Mouse (Mus musculus) embryonic facial prominence, embryonic 11.5 days (tissue): ENCODE measurements at regions not wholly inside any gene's neighbourhood (a gene's known extent, or its start where the extent isn't known, plus 50 kb on each side); places are given as distances from the start of the nearest gene placed in this dataset.
A peak's percentile ranks its signal among the peaks of the same experiment; 100 is the strongest.

ENCODE experiments used
- ATAC-seq: fragments of 200-750 bp; cut with Nextera tagmentation; replicated peaks from 2 replicates; pipeline ENCODE4 v1.8.0; 2017; ENCODE audit warnings: low read depth; ENCODE audit not compliant: insufficient number of reproducible peaks, low FRiP score, low TSS enrichment
- DNase-seq: peaks from one replicate; pipeline ENCODE4 v3.0.0-alpha.2; 2015; ENCODE audit warnings: low spot score
- H3K27ac ChIP-seq: fragments of 300-500 bp; sonication (generic); replicated peaks from 2 replicates; pipeline ENCODE4 v1.5.1; 2014; ENCODE audit warnings: mild to moderate bottlenecking, low read depth, low read length, control low read depth
- H3K27me3 ChIP-seq: fragments of 300-500 bp; sonication (generic); 2 replicates; pipeline ENCODE4 v1.6.1; 2014; ENCODE audit warnings: mild to moderate bottlenecking, low read length, moderate library complexity, mixed read lengths; ENCODE audit not compliant: control insufficient read depth, insufficient read depth
- H3K36me3 ChIP-seq: fragments of 300-500 bp; sonication (generic); replicated peaks from 2 replicates; pipeline ENCODE4 v1.6.1; 2014; ENCODE audit warnings: low read depth, mild to moderate bottlenecking, low read length, moderate library complexity, mixed read lengths; ENCODE audit not compliant: control insufficient read depth, insufficient read depth
- H3K4me1 ChIP-seq: fragments of 300-500 bp; sonication (generic); 2 replicates; pipeline ENCODE4 v1.6.1; 2014; ENCODE audit warnings: low read length, mixed read lengths; ENCODE audit not compliant: control insufficient read depth, insufficient read depth
- H3K4me2 ChIP-seq: fragments of 300-500 bp; sonication (generic); 2 replicates; pipeline ENCODE4 v1.6.1; 2014; ENCODE audit warnings: low read depth, mild to moderate bottlenecking, control low read depth, low read length, moderate library complexity
- H3K4me3 ChIP-seq: fragments of 300-500 bp; sonication (generic); 2 replicates; pipeline ENCODE4 v1.5.1; 2014; ENCODE audit warnings: low read depth, low read length, control low read depth
- H3K9ac ChIP-seq: fragments of 300-500 bp; sonication (generic); replicated peaks from 2 replicates; pipeline ENCODE4 v1.6.1; 2014; ENCODE audit warnings: mild to moderate bottlenecking, control low read depth, low read length
- H3K9me3 ChIP-seq: fragments of 300-500 bp; sonication (generic); replicated peaks from 2 replicates; pipeline ENCODE4 v1.6.1; 2016; ENCODE audit warnings: mild to moderate bottlenecking, low read length, inconsistent platforms, mixed read lengths; ENCODE audit not compliant: control insufficient read depth
- WGBS: fragments of 180-500 bp; shearing (Covaris S2); extraction: QIAGEN DNeasy Blood & Tissue Kit; methylation state at CpG from one replicate; pipeline ENCODE4 v1.1.7; 2014; 5-methylcytosine and 5-hydroxymethylcytosine counted together

DNA sequence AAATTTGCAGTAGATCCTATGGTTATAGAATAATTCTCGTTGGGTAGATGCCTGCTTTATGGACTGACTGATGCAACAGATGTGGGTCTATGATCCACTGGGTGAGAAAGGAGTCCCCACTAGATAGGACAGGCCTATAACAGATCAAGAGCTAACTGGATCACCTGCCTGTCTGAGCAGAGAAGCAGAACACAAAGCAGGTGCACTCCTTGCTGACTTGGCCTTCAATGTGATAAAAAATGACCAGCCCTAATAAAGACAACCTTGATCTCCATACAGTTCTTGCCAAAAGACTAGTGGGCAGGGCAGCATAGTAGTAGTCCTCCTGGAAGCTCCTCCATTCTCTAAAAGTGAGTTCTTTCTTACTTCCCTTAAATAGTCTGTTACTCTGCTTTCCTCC is 109.6 kb upstream of the Abcb5 start:
- DNase-seq (no peak), ATAC-seq (no peak)
- no peaks in the 10 kb centered on the region for H3K4me1 ChIP-seq
- no peaks in the 10 kb centered on the region for H3K27me3 ChIP-seq
- no peak overlapping the region for H3K4me2 ChIP-seq
- H3K4me3 ChIP-seq = no peak overlapping the region
- no peaks in the 10 kb centered on the region for H3K9me3 ChIP-seq
- 79% methylated on average over 1 of the region's 1 CpGs for WGBS
- H3K9ac ChIP-seq = no peak overlapping the region
- no peak overlapping the region for H3K27ac ChIP-seq
- no peaks in the 10 kb centered on the region for H3K36me3 ChIP-seq

DNA sequence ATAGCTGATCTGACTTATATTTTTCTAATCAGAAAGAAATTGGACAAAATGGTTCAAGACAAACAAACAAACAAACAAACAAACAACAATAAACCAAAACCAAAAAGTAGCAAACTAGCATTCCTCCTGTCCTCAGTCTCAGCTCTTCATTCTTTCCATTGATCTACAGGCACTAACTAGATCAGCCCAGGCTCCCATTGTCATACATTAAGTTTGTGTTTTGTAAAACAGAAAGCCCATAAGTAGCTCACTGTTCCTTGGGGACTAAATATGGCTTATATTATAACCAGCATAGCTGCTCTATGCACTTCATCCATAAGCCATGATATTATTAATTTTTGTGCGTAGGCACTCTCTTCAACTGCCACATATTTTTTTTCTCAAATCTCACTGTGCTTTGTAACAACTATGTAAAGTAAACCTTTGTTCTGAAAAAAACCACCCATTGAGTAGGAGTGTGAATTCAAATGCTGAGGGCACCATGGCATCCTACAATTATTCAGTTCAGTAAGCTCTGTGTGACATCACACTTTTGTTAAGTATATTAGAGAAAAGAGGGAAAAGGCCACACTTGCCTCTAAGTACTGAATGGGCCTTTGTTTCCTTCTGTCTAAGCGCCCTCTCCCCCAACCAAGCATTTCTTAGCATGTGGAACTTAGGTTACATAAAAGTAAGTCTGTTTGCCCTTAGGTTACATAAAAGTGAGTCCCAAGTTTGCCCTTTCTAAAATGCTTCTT is 108.7 kb upstream of the Abcb5 start:
- H3K4me1 ChIP-seq = no peaks in the 10 kb centered on the region
- 38% methylated on average over 2 of the region's 2 CpGs for WGBS
- H3K9ac ChIP-seq = no peak overlapping the region
- H3K4me3 ChIP-seq = no peak overlapping the region
- no peaks in the 10 kb centered on the region for H3K36me3 ChIP-seq
- no peak overlapping the region for H3K27ac ChIP-seq
- H3K9me3 ChIP-seq = no peaks in the 10 kb centered on the region
- ATAC-seq (peak; percentile 59; the same call in 1 of the 2 replicates), DNase-seq (peak; percentile 22)
- H3K4me2 ChIP-seq = no peak overlapping the region
- no peaks in the 10 kb centered on the region for H3K27me3 ChIP-seq

DNA sequence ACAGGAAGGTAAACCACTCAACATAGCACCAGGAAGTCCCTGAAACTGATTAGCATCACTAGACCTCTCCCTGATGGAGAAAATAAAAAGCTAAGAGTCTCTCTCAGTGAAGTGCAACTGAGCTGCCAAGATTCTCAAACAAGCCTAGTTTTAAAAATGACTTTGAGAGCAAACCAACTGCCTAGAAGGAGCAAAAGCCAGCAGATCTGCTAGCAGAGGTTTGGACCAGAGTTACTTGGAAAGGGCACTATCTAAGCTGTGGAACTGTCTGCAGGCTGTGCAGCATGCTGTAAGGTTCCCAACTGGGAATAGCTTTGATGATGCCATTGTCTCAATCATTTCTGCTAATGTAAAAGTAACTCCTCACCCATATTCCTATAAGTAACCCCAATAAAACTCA is 107.9 kb upstream of the Abcb5 start:
- Histone ChIP-seq H3K4me2 (no peak overlapping the region), H3K4me3 (no peak overlapping the region), H3K36me3 (no peaks in the 10 kb centered on the region), H3K27me3 (no peaks in the 10 kb centered on the region), H3K4me1 (no peaks in the 10 kb centered on the region), H3K9me3 (no peaks in the 10 kb centered on the region), H3K27ac (no peak overlapping the region), H3K9ac (no peak overlapping the region)
- no peak for ATAC-seq
- DNase-seq = no peak

DNA sequence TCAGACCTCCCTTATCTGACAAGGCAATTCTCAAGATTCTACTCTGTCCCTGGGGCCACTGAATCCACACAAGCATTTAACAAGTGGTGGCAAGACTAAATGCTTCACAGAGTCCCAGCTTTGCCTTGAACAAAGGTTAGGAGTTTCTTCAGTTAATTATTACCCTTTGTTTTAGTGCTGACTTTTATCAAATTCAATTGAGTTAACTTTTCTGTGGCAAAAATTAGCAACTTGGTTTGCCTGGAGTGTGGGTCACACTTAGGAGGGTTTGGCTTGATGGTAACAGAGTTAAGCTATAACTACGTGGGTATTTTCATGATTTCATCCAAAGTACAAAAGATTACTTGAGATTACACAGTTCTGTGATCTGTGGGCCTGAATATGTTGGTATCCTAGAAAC is 104.7 kb upstream of the Abcb5 start:
- H3K27ac ChIP-seq = no peak overlapping the region
- no peak overlapping the region for H3K4me2 ChIP-seq
- no peak overlapping the region for H3K9ac ChIP-seq
- H3K9me3 ChIP-seq = no peaks in the 10 kb centered on the region
- no peak for DNase-seq
- WGBS = 89% methylated on average over 1 of the region's 1 CpGs
- H3K27me3 ChIP-seq = no peaks in the 10 kb centered on the region
- no peaks in the 10 kb centered on the region for H3K36me3 ChIP-seq
- H3K4me1 ChIP-seq = no peaks in the 10 kb centered on the region
- ATAC-seq = no peak
- no peak overlapping the region for H3K4me3 ChIP-seq

DNA sequence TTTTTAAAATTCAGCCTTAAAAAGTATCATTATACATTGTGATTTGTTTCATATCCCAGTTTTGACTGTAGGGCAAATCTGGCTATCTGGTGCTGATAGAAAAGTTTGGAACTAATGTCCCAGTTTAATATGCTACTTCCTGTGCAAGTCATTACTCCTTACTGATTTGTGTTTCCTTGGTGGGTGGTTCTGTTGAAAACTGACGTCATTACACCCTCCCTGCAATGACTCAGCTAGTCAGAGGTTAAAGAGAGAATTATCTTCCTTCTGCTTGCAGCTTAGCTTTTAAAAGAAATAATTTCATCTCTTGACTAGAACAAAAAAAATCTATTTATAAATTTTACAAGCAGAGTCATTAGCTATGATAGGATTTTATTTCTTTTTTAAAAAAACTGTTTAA is 104.2 kb upstream of the Abcb5 start:
- Histone ChIP-seq H3K9me3 (no peaks in the 10 kb centered on the region), H3K36me3 (no peaks in the 10 kb centered on the region), H3K4me2 (no peak overlapping the region), H3K27me3 (no peaks in the 10 kb centered on the region), H3K9ac (no peak overlapping the region), H3K4me1 (no peaks in the 10 kb centered on the region), H3K27ac (no peak overlapping the region), H3K4me3 (no peak overlapping the region)
- ATAC-seq (no peak), DNase-seq (no peak)
- WGBS = 14% methylated on average over 1 of the region's 1 CpGs

DNA sequence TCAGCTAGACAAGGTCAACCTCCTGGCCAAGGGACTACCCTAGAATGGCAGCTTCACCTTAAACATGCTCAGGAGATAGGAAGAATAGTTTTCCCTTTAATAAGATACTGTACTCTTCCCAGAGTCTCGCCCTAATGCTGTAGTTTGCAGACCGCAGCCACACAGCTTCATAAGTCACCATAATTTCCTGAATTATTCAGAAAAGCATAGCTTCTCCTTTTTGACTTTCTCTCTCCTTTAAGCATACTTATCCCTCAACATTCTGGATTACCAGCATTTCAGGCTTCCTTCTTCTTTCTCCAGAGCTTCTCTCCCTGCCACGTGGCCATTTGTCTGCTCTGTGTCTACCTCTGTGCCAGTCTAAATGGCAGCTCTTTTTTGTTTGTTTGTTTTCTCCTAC is 103.5 kb upstream of the Abcb5 start:
- no peaks in the 10 kb centered on the region for H3K27me3 ChIP-seq
- ATAC-seq = no peak
- no peak overlapping the region for H3K4me2 ChIP-seq
- H3K36me3 ChIP-seq = no peaks in the 10 kb centered on the region
- H3K27ac ChIP-seq = no peak overlapping the region
- H3K9ac ChIP-seq = no peak overlapping the region
- no peak for DNase-seq
- 77% methylated on average over 3 of the region's 3 CpGs for WGBS
- no peaks in the 10 kb centered on the region for H3K9me3 ChIP-seq
- H3K4me1 ChIP-seq = no peaks in the 10 kb centered on the region
- H3K4me3 ChIP-seq = no peak overlapping the region

DNA sequence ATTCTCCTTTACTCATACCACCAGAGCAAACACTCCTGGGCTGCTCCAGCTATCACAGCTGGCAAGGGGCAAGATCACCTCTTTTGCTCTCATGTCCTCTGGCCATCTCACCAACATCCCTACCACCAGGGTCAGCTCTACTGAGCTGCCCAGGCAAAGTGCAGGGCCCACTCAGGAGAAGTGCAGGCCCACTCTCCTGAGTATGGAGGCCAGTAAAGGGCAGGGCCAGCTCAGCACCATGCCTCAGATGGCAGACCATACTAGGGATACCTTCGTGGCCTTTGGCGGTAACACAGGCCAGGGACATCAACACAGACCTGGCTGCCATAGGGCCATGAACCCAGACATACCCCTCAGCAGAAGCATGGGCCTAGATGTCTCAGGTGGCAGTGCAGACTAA is 101.9 kb upstream of the Abcb5 start:
- no peak for ATAC-seq
- Histone ChIP-seq H3K27me3 (no peaks in the 10 kb centered on the region), H3K4me1 (no peaks in the 10 kb centered on the region), H3K4me3 (no peak overlapping the region), H3K36me3 (no peaks in the 10 kb centered on the region), H3K4me2 (no peak overlapping the region), H3K9me3 (no peaks in the 10 kb centered on the region), H3K27ac (no peak overlapping the region), H3K9ac (no peak overlapping the region)
- no peak for DNase-seq
- 96% methylated on average over 2 of the region's 2 CpGs for WGBS

DNA sequence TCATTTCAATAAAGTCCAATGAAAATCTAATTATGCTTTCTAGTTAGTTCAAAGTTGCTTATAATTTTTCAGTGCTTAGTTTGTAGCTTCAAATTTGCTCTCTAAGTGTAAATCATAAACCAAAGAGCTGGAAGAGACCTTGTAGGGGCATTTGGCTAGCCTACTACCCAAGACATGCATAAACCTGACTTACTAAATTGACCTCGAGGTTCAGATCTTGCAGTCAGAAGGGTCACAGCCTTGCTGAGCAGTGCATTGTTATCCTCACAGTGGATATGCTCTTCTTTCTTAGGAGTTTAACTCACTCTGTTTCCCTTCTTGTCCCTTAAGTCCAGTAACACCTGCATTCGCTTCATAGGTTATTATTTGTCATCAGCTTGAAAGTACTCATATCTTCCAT is 96.7 kb upstream of the Abcb5 start:
- Histone ChIP-seq H3K9me3 (no peaks in the 10 kb centered on the region), H3K9ac (no peak overlapping the region), H3K27me3 (no peaks in the 10 kb centered on the region), H3K4me1 (no peaks in the 10 kb centered on the region), H3K4me2 (no peak overlapping the region), H3K27ac (no peak overlapping the region), H3K36me3 (no peaks in the 10 kb centered on the region), H3K4me3 (no peak overlapping the region)
- ATAC-seq (no peak), DNase-seq (no peak)
- WGBS = 83% methylated on average over 2 of the region's 2 CpGs
